Mouse (Mus musculus): ENCODE results near the gene Arhgap10. TPM values are rescaled to one million over a fixed set of nuclear protein-coding genes. Genes with fewer than 3 reads are reported as not detected.

Arhgap10 gene
- polyA plus RNA-seq, 1 experiment from 2014 or later, result 20.7 TPM

DNA sequence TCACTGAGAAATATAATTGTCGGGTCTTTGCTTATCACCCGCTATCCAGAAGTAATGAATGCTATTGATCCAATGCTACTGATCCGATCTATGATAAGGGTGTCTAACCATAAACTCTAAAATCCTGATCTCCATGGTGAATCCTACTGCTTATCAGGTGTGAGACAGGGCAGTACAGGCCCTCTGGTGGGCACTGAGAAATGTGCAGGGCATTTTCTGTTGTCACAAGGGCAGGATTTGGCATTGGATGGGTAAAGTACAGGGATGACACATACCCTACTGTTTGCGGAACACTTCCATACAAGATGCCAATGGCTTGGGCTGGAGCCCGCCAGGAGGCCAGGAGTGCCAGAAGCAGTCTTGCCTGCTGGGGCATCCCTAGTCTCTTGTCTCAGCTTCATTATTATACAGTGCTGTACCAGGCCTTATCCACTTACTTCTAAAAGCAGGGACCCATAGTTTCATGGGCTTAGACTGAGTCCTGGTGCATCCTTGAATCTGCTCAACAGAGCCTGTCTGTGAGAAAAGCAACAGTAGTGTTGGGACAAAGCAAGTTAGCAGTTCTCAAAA lies 17.4 kb upstream of the Arhgap10 start:
- Histone ChIP-seq H3K4me2 (no peak overlapping the region), H3K27me3 (replicated peaks) (no peaks in the 10 kb centered on the region), H3K4me1 (peaks cover 9% of the 10 kb centered on the region), H3K9me3 (no peaks in the 10 kb centered on the region), H3K4me3 (no peak overlapping the region), H3K9ac (no peak overlapping the region), H3K36me3 (no peaks in the 10 kb centered on the region), H3K27ac (replicated peaks) (no peak overlapping the region)
- 76% methylated on average over 5 of the region's 5 CpGs for WGBS
- no peak for ATAC-seq (ENCODE audit: extremely low read depth, insufficient number of reproducible peaks, low FRiP score, low TSS enrichment)

- H3K27ac ChIP-seq (replicated peaks), result no peak overlapping the region
- H3K4me1 ChIP-seq, result peaks cover 9% of the 10 kb centered on the region
- no peaks in the 10 kb centered on the region for H3K36me3 ChIP-seq
- no peak for ATAC-seq (ENCODE audit: extremely low read depth, insufficient number of reproducible peaks, low FRiP score, low TSS enrichment)
- no peaks in the 10 kb centered on the region for H3K9me3 ChIP-seq
- 52% methylated on average over 8 of the region's 8 CpGs for WGBS
- H3K27me3 ChIP-seq (replicated peaks), result no peaks in the 10 kb centered on the region
- no peak overlapping the region for H3K9ac ChIP-seq
- peak overlapping the region; percentile 7; the same call in 1 of the 2 replicates for H3K4me2 ChIP-seq
- H3K4me3 ChIP-seq, result no peak overlapping the region
Measured at GRCm38 (mm10) chr8:77534358-77534992, 16.7 kb upstream of the Arhgap10 start.

GRCm38 (mm10) chr8:77526130-77526529 lies 8.4 kb upstream of the Arhgap10 start:
- peaks cover 34% of the 10 kb centered on the region for H3K4me1 ChIP-seq
- WGBS, result 91% methylated on average over 8 of the region's 8 CpGs
- no peaks in the 10 kb centered on the region for H3K9me3 ChIP-seq
- H3K27me3 ChIP-seq (replicated peaks), result no peaks in the 10 kb centered on the region
- no peaks in the 10 kb centered on the region for H3K36me3 ChIP-seq
- H3K9ac ChIP-seq, result no peak overlapping the region
- H3K27ac ChIP-seq (replicated peaks), result no peak overlapping the region
- H3K4me3 ChIP-seq, result no peak overlapping the region
- H3K4me2 ChIP-seq, result no peak overlapping the region
- ATAC-seq (ENCODE audit: extremely low read depth, insufficient number of reproducible peaks, low FRiP score, low TSS enrichment), result no peak

GRCm38 (mm10) chr8:77524906-77525305 lies 7.2 kb upstream of the Arhgap10 start:
- H3K36me3 ChIP-seq, result no peaks in the 10 kb centered on the region
- WGBS, result 84% methylated on average over 2 of the region's 2 CpGs
- H3K9ac ChIP-seq, result no peak overlapping the region
- no peaks in the 10 kb centered on the region for H3K27me3 ChIP-seq (replicated peaks)
- H3K27ac ChIP-seq (replicated peaks), result no peak overlapping the region
- no peak for ATAC-seq (ENCODE audit: extremely low read depth, insufficient number of reproducible peaks, low FRiP score, low TSS enrichment)
- no peak overlapping the region for H3K4me3 ChIP-seq
- no peaks in the 10 kb centered on the region for H3K9me3 ChIP-seq
- peaks cover 34% of the 10 kb centered on the region for H3K4me1 ChIP-seq
- H3K4me2 ChIP-seq, result no peak overlapping the region

GRCm38 (mm10) chr8:77524018-77524615 lies 6.4 kb upstream of the Arhgap10 start:
- H3K9me3 ChIP-seq, result no peaks in the 10 kb centered on the region
- no peak overlapping the region for H3K4me3 ChIP-seq
- H3K4me1 ChIP-seq, result peaks cover 36% of the 10 kb centered on the region
- no peaks in the 10 kb centered on the region for H3K27me3 ChIP-seq (replicated peaks)
- peak overlapping the region; percentile 52 for H3K4me2 ChIP-seq
- H3K36me3 ChIP-seq, result no peaks in the 10 kb centered on the region
- H3K27ac ChIP-seq (replicated peaks), result peak overlapping the region; percentile 56
- no peak for ATAC-seq (ENCODE audit: extremely low read depth, insufficient number of reproducible peaks, low FRiP score, low TSS enrichment)
- H3K9ac ChIP-seq, result peak overlapping the region; percentile 54; the same call in 1 of the 2 replicates
- 46% methylated on average over 14 of the region's 14 CpGs for WGBS

- no peak for ATAC-seq (ENCODE audit: extremely low read depth, insufficient number of reproducible peaks, low FRiP score, low TSS enrichment)
- H3K27ac ChIP-seq (replicated peaks), result 0 out of 2 replicates have a peak overlapping the region, but pooled peaks have one; percentile 12
Measured at GRCm38 (mm10) chr8:77522984-77523383, 5.2 kb upstream of the Arhgap10 start.

DNA sequence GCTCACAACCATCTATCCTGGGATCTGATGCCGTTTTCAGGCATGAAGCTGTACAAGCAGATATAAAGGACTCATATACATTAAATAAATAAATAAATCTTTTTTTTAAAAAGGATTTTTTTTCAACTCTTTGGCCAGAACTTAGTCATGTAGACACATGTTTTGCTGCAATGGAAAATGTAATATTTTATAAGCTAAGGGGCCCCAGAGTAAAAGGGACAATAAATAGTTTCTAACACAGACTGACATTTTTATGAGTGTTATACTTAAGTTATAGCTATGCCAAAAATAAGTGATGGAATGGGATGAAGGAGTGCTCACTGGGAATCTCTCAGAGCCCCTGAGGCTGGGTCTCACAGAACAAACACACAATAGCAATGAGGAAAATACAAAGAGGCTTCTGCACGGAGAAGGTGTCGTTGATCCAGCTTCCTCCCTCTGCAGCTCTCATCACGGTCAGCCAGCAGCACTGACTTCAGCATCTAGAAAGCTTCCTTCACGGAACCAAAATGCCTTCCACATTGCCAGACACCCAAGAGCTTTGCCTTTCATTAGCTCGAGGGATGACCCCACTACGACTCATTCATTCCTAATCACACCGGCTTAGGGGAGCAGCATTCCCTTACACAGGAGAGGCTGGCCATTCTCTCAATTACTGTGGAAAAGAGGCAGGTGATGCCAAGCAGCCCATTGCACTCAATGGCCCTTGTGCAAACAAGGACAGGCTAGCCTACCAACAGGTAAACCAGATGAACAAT lies 3.5 kb upstream of the Arhgap10 start:
- Histone ChIP-seq H3K36me3 (no peaks in the 10 kb centered on the region), H3K4me1 (peaks cover 50% of the 10 kb centered on the region), H3K9me3 (no peaks in the 10 kb centered on the region), H3K4me2 (no peak overlapping the region), H3K4me3 (no peak overlapping the region), H3K27me3 (replicated peaks) (no peaks in the 10 kb centered on the region), H3K9ac (no peak overlapping the region), H3K27ac (replicated peaks) (no peak overlapping the region)
- WGBS, result 80% methylated on average over 8 of the region's 8 CpGs
- ATAC-seq (ENCODE audit: extremely low read depth, insufficient number of reproducible peaks, low FRiP score, low TSS enrichment), result no peak

More at GRCm38 (mm10) chr8:77522984-77523383, 5.2 kb upstream of the Arhgap10 start:
- Histone ChIP-seq H3K27me3 (replicated peaks) (no peaks in the 10 kb centered on the region), H3K4me2 (no peak overlapping the region), H3K4me3 (no peak overlapping the region), H3K4me1 (peaks cover 43% of the 10 kb centered on the region), H3K9ac (no peak overlapping the region), H3K9me3 (no peaks in the 10 kb centered on the region), H3K36me3 (no peaks in the 10 kb centered on the region)
- WGBS, result 75% methylated on average over 8 of the region's 8 CpGs

DNA sequence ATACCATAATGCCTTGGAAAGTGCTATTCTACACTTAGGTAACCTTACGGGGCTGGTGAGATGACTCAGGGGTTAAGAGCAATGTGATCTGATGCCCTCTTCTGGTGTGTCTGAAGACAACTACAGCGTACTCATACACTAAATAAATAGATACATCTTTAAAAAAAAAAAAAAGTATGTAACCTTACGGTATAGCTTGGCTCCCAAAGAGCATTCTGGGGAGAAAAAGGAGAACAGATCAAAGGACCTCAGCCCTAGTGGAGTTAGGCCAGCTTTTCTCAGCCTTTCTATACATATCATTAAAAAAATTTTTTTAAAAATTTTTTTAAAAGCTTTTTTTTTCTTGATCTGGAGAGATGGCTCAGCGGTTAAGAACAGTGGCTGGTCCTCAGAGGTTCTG lies 2.8 kb upstream of the Arhgap10 start:
- no peak for ATAC-seq (ENCODE audit: extremely low read depth, insufficient number of reproducible peaks, low FRiP score, low TSS enrichment)
- no peaks in the 10 kb centered on the region for H3K27me3 ChIP-seq (replicated peaks)
- H3K4me3 ChIP-seq, result no peak overlapping the region
- no peak overlapping the region for H3K4me2 ChIP-seq
- no peak overlapping the region for H3K27ac ChIP-seq (replicated peaks)
- H3K9me3 ChIP-seq, result no peaks in the 10 kb centered on the region
- no peak overlapping the region for H3K9ac ChIP-seq
- H3K36me3 ChIP-seq, result no peaks in the 10 kb centered on the region
- peaks cover 56% of the 10 kb centered on the region for H3K4me1 ChIP-seq
- 92% methylated on average over 4 of the region's 4 CpGs for WGBS

- Histone ChIP-seq H3K27me3 (replicated peaks) (no peaks in the 10 kb centered on the region), H3K9ac (peak overlapping the region; percentile 95), H3K27ac (replicated peaks) (peak overlapping the region; percentile 93), H3K4me1 (peaks cover 61% of the 10 kb centered on the region), H3K36me3 (no peaks in the 10 kb centered on the region), H3K9me3 (no peaks in the 10 kb centered on the region), H3K4me3 (peak overlapping the region; percentile 88), H3K4me2 (peak overlapping the region; percentile 77)
- WGBS, result 6% methylated on average over 33 of the region's 33 CpGs
- ATAC-seq (ENCODE audit: extremely low read depth, insufficient number of reproducible peaks, low FRiP score, low TSS enrichment), result no peak
Measured at GRCm38 (mm10) chr8:77518201-77519115, 705 bp upstream of the Arhgap10 start.

GRCm38 (mm10) chr8:77516845-77517244 lies 908 bp downstream of the Arhgap10 start:
- peak overlapping the region; percentile 77 for H3K4me2 ChIP-seq
- no peaks in the 10 kb centered on the region for H3K9me3 ChIP-seq
- H3K27me3 ChIP-seq (replicated peaks), result no peaks in the 10 kb centered on the region
- H3K27ac ChIP-seq (replicated peaks), result peak overlapping the region; percentile 93
- peak overlapping the region; percentile 88 for H3K4me3 ChIP-seq
- no peaks in the 10 kb centered on the region for H3K36me3 ChIP-seq
- H3K9ac ChIP-seq, result peak overlapping the region; percentile 95
- WGBS, result 3% methylated on average over 10 of the region's 10 CpGs
- ATAC-seq (ENCODE audit: extremely low read depth, insufficient number of reproducible peaks, low FRiP score, low TSS enrichment), result no peak
- H3K4me1 ChIP-seq, result peaks cover 53% of the 10 kb centered on the region
